Mouse (Mus musculus): ENCODE results near the gene Cds2. TPM values are rescaled to one million over a fixed set of nuclear protein-coding genes. Genes with fewer than 3 reads are reported as not detected.

Gene Cds2
- polyA plus RNA-seq, 1 experiment from 2014 or later, result 44.7 TPM

DNA sequence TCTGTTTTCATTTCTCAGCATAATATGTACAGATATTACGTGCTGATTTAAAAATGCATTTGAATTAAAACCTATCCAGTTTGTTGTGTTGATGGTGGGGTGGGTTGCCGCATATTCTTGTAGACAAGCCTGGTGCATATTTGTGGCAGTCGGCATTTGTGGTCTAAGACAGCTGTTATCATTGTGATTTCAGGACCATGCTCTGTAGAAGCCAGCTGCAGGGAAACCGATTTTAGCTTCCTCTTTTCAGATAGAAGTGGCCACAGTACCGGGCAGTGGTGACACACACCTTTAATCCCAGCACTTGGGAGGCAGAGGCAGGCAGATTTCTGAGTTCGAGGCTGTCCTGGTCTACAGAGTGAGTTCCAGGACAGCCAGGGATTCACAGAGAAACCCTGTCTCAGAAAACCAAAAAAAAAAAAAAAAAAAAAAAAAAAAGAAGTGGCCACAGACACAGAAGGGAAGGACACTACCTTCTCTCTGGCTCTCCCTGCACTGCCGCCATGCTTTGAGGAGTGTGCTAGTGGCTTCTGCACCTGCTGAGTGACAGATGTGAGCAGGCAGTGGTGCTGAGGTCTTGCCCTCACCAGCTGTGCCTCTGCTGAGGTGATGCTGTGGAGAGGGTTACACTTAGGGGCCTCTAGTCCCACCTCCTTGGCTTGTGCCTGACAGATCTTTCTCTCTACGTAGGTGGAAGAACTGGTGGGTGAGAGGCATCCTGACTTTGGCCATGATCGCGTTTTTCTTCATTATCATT lies 30.9 kb downstream of the Cds2 start:
- H3K4me1 ChIP-seq (ENCODE audit: control insufficient read depth, insufficient read depth, low read length), result peaks cover 15% of the 10 kb centered on the region
- H3K36me3 ChIP-seq (ENCODE audit: control insufficient read depth, insufficient read depth, low read length), result peaks cover 49% of the 10 kb centered on the region
- H3K4me2 ChIP-seq (ENCODE audit: low read length), result no peak overlapping the region
- WGBS, result 97% methylated on average over 10 of the region's 10 CpGs
- no peak for DNase-seq
- H3K9me3 ChIP-seq (ENCODE audit: control insufficient read depth, low read length), result no peaks in the 10 kb centered on the region
- H3K27ac ChIP-seq (replicated peaks; ENCODE audit: low read depth, low read length), result no peak overlapping the region
- H3K9ac ChIP-seq (replicated peaks; ENCODE audit: low read length), result no peak overlapping the region
- H3K27me3 ChIP-seq (ENCODE audit: control insufficient read depth, insufficient read depth, low read length), result no peaks in the 10 kb centered on the region
- H3K4me3 ChIP-seq (replicated peaks; ENCODE audit: low read depth, low read length), result no peak overlapping the region
- no peak for ATAC-seq (ENCODE audit: low FRiP score, low TSS enrichment)

DNA sequence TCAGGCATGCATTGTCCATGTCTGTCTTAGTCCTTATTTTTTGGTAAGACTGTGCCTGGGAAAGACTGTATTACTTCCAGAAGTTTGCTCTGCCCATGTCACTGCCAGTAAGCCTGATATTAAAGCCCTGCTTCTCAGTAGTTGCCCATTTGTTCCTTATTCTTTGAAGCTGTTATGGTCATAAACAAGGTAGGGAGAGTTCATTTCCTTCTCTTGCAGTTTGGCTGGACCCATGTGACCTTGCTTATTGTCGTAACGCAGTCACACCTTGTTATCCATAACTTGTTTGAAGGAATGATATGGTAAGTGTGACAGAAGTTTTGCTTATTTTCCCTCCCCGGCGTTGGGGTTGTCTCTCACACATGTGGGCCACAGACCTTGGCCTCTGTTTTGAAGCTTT lies 35.3 kb downstream of the Cds2 start:
- no peaks in the 10 kb centered on the region for H3K27me3 ChIP-seq (ENCODE audit: control insufficient read depth, insufficient read depth, low read length)
- H3K9ac ChIP-seq (replicated peaks; ENCODE audit: low read length), result no peak overlapping the region
- ATAC-seq (ENCODE audit: low FRiP score, low TSS enrichment) (no peak), DNase-seq (no peak)
- H3K4me3 ChIP-seq (replicated peaks; ENCODE audit: low read depth, low read length), result no peak overlapping the region
- no peak overlapping the region for H3K4me2 ChIP-seq (ENCODE audit: low read length)
- over 99% methylated on average over 4 of the region's 4 CpGs for WGBS
- no peaks in the 10 kb centered on the region for H3K4me1 ChIP-seq (ENCODE audit: control insufficient read depth, insufficient read depth, low read length)
- no peaks in the 10 kb centered on the region for H3K9me3 ChIP-seq (ENCODE audit: control insufficient read depth, low read length)
- peaks cover 88% of the 10 kb centered on the region for H3K36me3 ChIP-seq (ENCODE audit: control insufficient read depth, insufficient read depth, low read length)
- H3K27ac ChIP-seq (replicated peaks; ENCODE audit: low read depth, low read length), result no peak overlapping the region

DNA sequence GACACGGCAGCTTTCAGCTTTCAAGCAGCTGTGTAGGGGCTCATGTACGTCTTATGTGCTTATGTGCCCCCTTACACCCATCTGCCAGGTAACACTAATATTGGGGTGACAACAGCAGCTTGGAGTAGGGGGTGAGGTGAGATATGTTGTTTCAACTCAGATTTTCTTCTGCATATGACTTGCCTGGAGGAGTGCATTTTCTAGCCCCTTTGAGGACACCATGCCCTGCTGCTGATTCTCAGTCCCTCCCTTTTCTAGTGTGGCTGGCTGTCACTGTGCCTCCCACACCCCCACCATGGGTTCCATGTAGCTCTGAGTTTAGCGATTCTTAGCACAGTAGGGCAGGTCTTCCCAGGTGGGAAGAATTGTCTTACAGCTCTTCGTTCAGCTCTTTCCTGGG lies 38.5 kb downstream of the Cds2 start:
- no peak overlapping the region for H3K9ac ChIP-seq (replicated peaks; ENCODE audit: low read length)
- peaks cover 83% of the 10 kb centered on the region for H3K36me3 ChIP-seq (ENCODE audit: control insufficient read depth, insufficient read depth, low read length)
- 95% methylated on average over 4 of the region's 4 CpGs for WGBS
- no peaks in the 10 kb centered on the region for H3K4me1 ChIP-seq (ENCODE audit: control insufficient read depth, insufficient read depth, low read length)
- no peaks in the 10 kb centered on the region for H3K9me3 ChIP-seq (ENCODE audit: control insufficient read depth, low read length)
- DNase-seq (no peak), ATAC-seq (ENCODE audit: low FRiP score, low TSS enrichment) (no peak)
- H3K4me3 ChIP-seq (replicated peaks; ENCODE audit: low read depth, low read length), result no peak overlapping the region
- H3K27ac ChIP-seq (replicated peaks; ENCODE audit: low read depth, low read length), result no peak overlapping the region
- no peaks in the 10 kb centered on the region for H3K27me3 ChIP-seq (ENCODE audit: control insufficient read depth, insufficient read depth, low read length)
- H3K4me2 ChIP-seq (ENCODE audit: low read length), result no peak overlapping the region

DNA sequence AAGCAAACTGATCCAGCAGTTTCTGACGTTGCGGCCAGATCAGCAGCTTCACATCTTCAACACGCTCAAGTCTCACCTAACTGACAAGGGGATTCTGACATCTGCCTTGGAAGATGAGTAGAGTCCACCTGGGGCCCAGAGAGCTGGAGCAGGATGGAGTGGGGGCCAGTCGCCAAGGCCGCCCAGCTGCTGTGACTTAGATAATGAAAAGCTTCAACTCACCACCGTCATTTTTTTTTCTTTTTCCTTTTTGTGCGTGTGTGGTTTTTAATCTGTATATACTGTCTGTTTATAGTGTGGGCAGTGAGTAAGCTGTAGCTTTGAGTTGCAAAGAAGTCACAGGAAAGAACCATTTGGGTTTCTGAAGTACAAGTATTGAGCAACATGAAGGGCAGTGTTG lies 42.2 kb downstream of the Cds2 start:
- Histone ChIP-seq H3K4me3 (replicated peaks; ENCODE audit: low read depth, low read length) (no peak overlapping the region), H3K9ac (replicated peaks; ENCODE audit: low read length) (no peak overlapping the region), H3K4me1 (ENCODE audit: control insufficient read depth, insufficient read depth, low read length) (no peaks in the 10 kb centered on the region), H3K9me3 (ENCODE audit: control insufficient read depth, low read length) (no peaks in the 10 kb centered on the region), H3K27ac (replicated peaks; ENCODE audit: low read depth, low read length) (no peak overlapping the region), H3K4me2 (ENCODE audit: low read length) (no peak overlapping the region), H3K36me3 (ENCODE audit: control insufficient read depth, insufficient read depth, low read length) (peaks cover 80% of the 10 kb centered on the region), H3K27me3 (ENCODE audit: control insufficient read depth, insufficient read depth, low read length) (no peaks in the 10 kb centered on the region)
- no peak for ATAC-seq (ENCODE audit: low FRiP score, low TSS enrichment)
- WGBS, result 89% methylated on average over 7 of the region's 7 CpGs
- no peak for DNase-seq

DNA sequence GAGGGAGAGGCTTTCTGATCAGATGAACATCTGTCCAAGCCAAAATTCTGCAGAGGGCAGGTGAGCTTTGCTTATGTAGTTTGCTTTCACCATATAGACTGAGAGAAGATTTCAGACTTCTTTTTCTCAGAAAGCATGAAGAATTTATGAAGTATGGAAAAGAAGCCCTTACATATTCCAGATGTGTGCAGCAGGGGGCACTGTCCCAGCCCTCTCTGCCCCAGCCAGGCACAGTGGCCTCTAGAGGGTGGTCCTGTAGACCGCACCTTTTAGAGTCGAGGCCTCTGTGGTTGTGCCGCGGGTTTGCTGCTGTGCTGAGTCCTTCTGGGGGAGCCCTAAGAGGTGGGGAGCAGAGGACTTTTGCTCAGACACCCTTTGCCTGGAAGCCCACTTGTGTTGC lies 43.0 kb downstream of the Cds2 start:
- Histone ChIP-seq H3K4me1 (ENCODE audit: control insufficient read depth, insufficient read depth, low read length) (no peaks in the 10 kb centered on the region), H3K9me3 (ENCODE audit: control insufficient read depth, low read length) (no peaks in the 10 kb centered on the region), H3K27me3 (ENCODE audit: control insufficient read depth, insufficient read depth, low read length) (no peaks in the 10 kb centered on the region), H3K4me3 (replicated peaks; ENCODE audit: low read depth, low read length) (no peak overlapping the region), H3K27ac (replicated peaks; ENCODE audit: low read depth, low read length) (no peak overlapping the region), H3K36me3 (ENCODE audit: control insufficient read depth, insufficient read depth, low read length) (peaks cover 76% of the 10 kb centered on the region), H3K4me2 (ENCODE audit: low read length) (no peak overlapping the region), H3K9ac (replicated peaks; ENCODE audit: low read length) (no peak overlapping the region)
- DNase-seq (no peak), ATAC-seq (ENCODE audit: low FRiP score, low TSS enrichment) (no peak)
- WGBS, result 69% methylated on average over 4 of the region's 4 CpGs

DNA sequence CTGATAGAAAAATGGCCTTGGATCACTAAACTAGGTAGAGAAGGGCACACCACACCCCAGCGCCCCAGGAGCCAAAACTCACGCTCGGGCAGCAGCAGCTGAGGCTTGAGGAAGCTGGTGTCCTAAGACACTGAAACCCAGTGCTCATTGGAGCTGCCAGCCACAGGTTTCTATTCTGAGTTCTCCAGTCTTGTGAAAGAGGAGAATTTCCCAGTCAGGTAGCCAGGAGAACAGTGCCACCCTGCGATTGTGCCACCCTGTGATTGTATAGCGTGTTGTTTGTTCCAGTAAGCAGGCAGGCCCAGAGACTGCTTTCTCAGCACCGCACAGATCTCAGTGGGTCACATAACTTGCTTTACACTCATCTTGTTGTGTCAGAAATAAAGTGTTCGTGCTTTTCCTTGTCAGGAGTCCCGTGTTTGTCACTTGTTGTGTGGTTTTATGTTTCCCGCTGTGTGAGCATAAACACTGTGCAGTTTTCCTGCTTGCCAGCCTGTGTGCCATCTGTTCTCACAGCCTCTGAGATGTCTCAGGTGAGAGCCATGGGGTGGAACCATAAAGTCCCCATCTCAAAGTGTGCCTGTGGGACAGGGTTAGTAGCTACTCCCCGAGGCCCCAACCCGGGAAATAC lies 44.4 kb downstream of the Cds2 start:
- ATAC-seq (ENCODE audit: low FRiP score, low TSS enrichment), result no peak
- H3K27ac ChIP-seq (replicated peaks; ENCODE audit: low read depth, low read length), result no peak overlapping the region
- H3K27me3 ChIP-seq (ENCODE audit: control insufficient read depth, insufficient read depth, low read length), result no peaks in the 10 kb centered on the region
- H3K36me3 ChIP-seq (ENCODE audit: control insufficient read depth, insufficient read depth, low read length), result peaks cover 70% of the 10 kb centered on the region
- no peaks in the 10 kb centered on the region for H3K4me1 ChIP-seq (ENCODE audit: control insufficient read depth, insufficient read depth, low read length)
- H3K4me2 ChIP-seq (ENCODE audit: low read length), result no peak overlapping the region
- no peak overlapping the region for H3K4me3 ChIP-seq (replicated peaks; ENCODE audit: low read depth, low read length)
- 96% methylated on average over 11 of the region's 11 CpGs for WGBS
- no peaks in the 10 kb centered on the region for H3K9me3 ChIP-seq (ENCODE audit: control insufficient read depth, low read length)
- no peak for DNase-seq
- no peak overlapping the region for H3K9ac ChIP-seq (replicated peaks; ENCODE audit: low read length)

DNA sequence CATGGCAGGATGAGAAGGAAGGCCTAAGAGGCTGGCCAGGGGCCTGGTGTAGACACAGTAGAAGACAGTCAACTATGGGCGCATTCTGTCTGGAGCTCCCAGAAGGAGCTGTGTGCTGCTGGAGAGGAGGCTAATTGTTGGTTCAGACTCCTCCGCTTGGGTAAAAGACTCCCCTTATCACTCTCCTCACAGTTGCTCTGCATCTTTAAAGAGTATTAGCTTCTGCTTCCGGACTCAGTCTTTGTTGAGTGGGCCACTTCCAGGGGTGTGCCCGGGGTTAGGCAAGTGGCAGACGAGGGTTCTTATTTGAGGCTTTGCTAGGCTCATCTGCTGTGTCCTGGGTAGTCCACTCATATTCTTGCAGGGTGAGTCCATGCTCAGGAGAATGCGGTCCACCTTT lies 45.9 kb downstream of the Cds2 start:
- Histone ChIP-seq H3K9ac (replicated peaks; ENCODE audit: low read length) (no peak overlapping the region), H3K4me1 (ENCODE audit: control insufficient read depth, insufficient read depth, low read length) (no peaks in the 10 kb centered on the region), H3K27me3 (ENCODE audit: control insufficient read depth, insufficient read depth, low read length) (no peaks in the 10 kb centered on the region), H3K36me3 (ENCODE audit: control insufficient read depth, insufficient read depth, low read length) (peaks cover 60% of the 10 kb centered on the region), H3K4me2 (ENCODE audit: low read length) (no peak overlapping the region), H3K9me3 (ENCODE audit: control insufficient read depth, low read length) (no peaks in the 10 kb centered on the region), H3K4me3 (replicated peaks; ENCODE audit: low read depth, low read length) (no peak overlapping the region), H3K27ac (replicated peaks; ENCODE audit: low read depth, low read length) (no peak overlapping the region)
- ATAC-seq (ENCODE audit: low FRiP score, low TSS enrichment), result no peak
- WGBS, result 96% methylated on average over 6 of the region's 6 CpGs
- DNase-seq, result no peak

DNA sequence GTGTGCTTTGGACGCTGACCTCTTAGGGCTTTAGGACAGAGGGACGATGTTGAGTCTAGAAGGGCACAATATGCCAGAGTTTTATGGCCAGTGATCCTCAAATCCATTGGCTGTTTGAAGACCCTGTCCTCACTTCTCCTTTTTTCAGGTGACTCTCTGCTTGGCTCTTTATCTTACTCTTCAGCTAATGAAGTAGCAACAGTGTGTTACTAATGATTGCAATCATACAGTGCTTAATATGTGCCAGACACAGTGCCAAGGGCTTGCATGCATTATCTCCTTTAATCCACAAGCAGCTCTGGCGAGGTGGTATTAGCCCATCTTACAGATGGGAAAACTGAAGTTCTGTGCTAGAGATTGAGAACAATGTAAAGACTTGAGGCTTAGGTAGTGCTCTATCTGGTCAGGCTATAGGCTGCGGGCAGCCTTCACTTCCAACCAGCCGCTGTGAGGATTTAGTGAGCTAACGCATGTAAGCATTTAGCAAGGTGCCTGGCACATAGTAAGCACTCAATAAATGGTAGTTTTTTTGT lies 46.5 kb downstream of the Cds2 start:
- no peaks in the 10 kb centered on the region for H3K4me1 ChIP-seq (ENCODE audit: control insufficient read depth, insufficient read depth, low read length)
- ATAC-seq (ENCODE audit: low FRiP score, low TSS enrichment) (no peak), DNase-seq (no peak)
- H3K9ac ChIP-seq (replicated peaks; ENCODE audit: low read length), result no peak overlapping the region
- H3K4me2 ChIP-seq (ENCODE audit: low read length), result no peak overlapping the region
- no peak overlapping the region for H3K27ac ChIP-seq (replicated peaks; ENCODE audit: low read depth, low read length)
- no peaks in the 10 kb centered on the region for H3K9me3 ChIP-seq (ENCODE audit: control insufficient read depth, low read length)
- peaks cover 54% of the 10 kb centered on the region for H3K36me3 ChIP-seq (ENCODE audit: control insufficient read depth, insufficient read depth, low read length)
- 96% methylated on average over 6 of the region's 6 CpGs for WGBS
- H3K27me3 ChIP-seq (ENCODE audit: control insufficient read depth, insufficient read depth, low read length), result no peaks in the 10 kb centered on the region
- H3K4me3 ChIP-seq (replicated peaks; ENCODE audit: low read depth, low read length), result no peak overlapping the region

DNA sequence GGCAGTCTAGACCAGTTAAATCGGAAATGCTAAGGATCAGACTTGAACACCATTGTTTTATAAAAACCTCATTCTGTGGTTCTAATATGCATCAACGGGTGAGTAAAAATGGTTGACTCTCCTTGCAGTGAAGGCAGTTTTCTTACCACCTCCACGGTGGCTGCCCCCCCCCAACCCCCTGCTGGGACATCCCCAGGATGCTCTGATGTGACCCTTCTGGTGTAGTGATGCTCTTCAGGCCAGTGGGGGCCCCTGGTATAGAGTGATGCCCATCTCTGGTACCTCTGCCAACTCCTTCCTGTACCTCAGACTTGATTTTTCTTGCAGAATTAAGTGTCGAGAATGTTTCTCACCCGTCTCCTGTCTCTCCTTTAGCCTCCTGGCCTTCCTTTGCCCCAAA lies 49.7 kb downstream of the Cds2 start:
- WGBS, result 84% methylated on average over 5 of the region's 5 CpGs
- DNase-seq, result no peak
- no peaks in the 10 kb centered on the region for H3K9me3 ChIP-seq (ENCODE audit: control insufficient read depth, low read length)

More for the DNA sequence above, 49.7 kb downstream of the Cds2 start:
- Histone ChIP-seq H3K4me1 (ENCODE audit: control insufficient read depth, insufficient read depth, low read length) (no peaks in the 10 kb centered on the region), H3K27me3 (ENCODE audit: control insufficient read depth, insufficient read depth, low read length) (no peaks in the 10 kb centered on the region), H3K9ac (replicated peaks; ENCODE audit: low read length) (no peak overlapping the region), H3K4me2 (ENCODE audit: low read length) (no peak overlapping the region), H3K36me3 (ENCODE audit: control insufficient read depth, insufficient read depth, low read length) (peaks cover 28% of the 10 kb centered on the region), H3K4me3 (replicated peaks; ENCODE audit: low read depth, low read length) (no peak overlapping the region), H3K27ac (replicated peaks; ENCODE audit: low read depth, low read length) (no peak overlapping the region)
- ATAC-seq (ENCODE audit: low FRiP score, low TSS enrichment), result no peak

Measured in midbrain, embryonic 14.5 days (tissue).